10 mouse cellular contexts compared by ENCODE assay signal in the genomic region with DNA sequence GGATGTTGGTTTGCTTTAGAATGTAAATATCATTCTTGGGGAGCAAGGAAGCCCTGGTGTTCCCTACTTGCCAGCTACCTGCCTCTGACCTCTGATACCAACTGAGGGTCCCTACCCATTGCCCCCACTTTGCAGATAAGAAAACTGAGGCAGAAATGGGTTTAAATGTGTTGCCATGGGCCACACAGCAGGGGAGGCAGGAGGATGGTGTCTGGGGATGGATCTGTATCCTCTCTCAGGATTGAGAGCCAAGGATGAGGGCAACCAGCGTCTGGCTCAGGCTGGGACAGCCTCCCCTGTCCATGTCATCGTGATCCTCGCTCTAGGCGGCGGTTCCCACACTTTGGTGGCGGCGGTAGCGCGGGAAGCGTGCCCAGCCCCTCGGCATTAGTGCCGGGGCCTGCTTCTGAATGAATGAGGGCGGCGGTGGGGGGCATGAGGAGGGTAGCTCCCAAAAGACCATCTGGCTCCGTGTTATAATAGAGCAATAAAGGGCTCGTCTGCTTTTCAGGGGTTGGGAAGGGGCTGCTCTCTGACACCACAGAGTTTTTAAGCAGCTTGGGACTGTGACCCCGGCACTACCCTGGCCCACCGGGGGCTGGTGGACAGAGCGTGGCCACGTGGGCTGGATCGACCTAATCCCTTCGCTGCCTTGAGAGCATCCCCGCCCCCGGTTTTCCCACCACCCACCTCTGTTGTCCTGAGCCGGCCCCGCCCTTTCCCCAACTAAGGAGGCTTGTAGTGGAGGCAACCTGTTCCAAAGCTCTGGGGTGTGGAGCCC. TPM values are rescaled to one million over a fixed set of nuclear protein-coding genes. Genes with fewer than 3 reads are reported as not detected.
A peak's percentile ranks its signal among the peaks of the same experiment; 100 is the strongest.
DNase-seq lines count a peak whose midpoint lies in the region; ATAC-seq and TF ChIP-seq lines count a peak whose summit lies in the region.
"Had no signal": no experiment of that assay in that cellular context is flagged by ENCODE, and none has a peak within 500 bp of the region (broad histone marks: within the 10 kb centered on the region; RNA-seq: fewer than 3 reads in every experiment).

No protein-coding gene starts in this region.

- no peaks in the 10 kb centered on the region for H3K36me3 ChIP-seq in hindbrain, embryonic 12.5 days
- no peaks in the 10 kb centered on the region for H3K36me3 ChIP-seq in midbrain, embryonic 15.5 days (replicated peaks)
- H3K36me3 ChIP-seq: embryonic facial prominence, embryonic 15.5 days had no signal

- TF ChIP-seq CTCF in gastrocnemius, adult 2 months (IDR thresholded peaks at IDR 0.05), result no peak

- intact Hi-C loops in gastrocnemius, adult 2 months (cut with DNase I), result no loop called here

- peak; percentile 2 for DNase-seq in adrenal gland, postnatal 14 days
- DNase-seq in adrenal gland, adult 8-10 months, result no peak
- peak; percentile 76 for DNase-seq in embryo, embryonic 9.5 days (ENCODE audit: extremely low spot score)
- DNase-seq in gastrocnemius, adult 2 months, result no peak
- no peak for DNase-seq in layer of hippocampus, postnatal 36 days
- no peak for DNase-seq in gastrocnemius, postnatal 25 days

- H3K27ac ChIP-seq in hindbrain, embryonic 12.5 days, result peak overlapping the region; percentile 57; the same call in 1 of the 2 replicates
- H3K27ac ChIP-seq in midbrain, embryonic 15.5 days, result no peak overlapping the region
- H3K27ac ChIP-seq in gastrocnemius, adult 2 months, result no peak overlapping the region
- H3K27ac ChIP-seq: embryonic facial prominence, embryonic 15.5 days had no signal

- ATAC-seq in hindbrain, embryonic 12.5 days (ENCODE audit: low FRiP score), result peak; percentile 73
- ATAC-seq in midbrain, embryonic 15.5 days (replicated peaks), result peak; percentile 48; the same call in 1 of the 2 replicates
- ATAC-seq: lung, postnatal 0 days had no signal

- no peaks in the 10 kb centered on the region for H3K9me3 ChIP-seq in hindbrain, embryonic 12.5 days (replicated peaks)
- H3K9me3 ChIP-seq in midbrain, embryonic 15.5 days, result no peaks in the 10 kb centered on the region
- H3K9me3 ChIP-seq: embryonic facial prominence, embryonic 15.5 days had no signal

- H3K27me3 ChIP-seq in hindbrain, embryonic 12.5 days, result peaks cover 72% of the 10 kb centered on the region
- H3K27me3 ChIP-seq in midbrain, embryonic 15.5 days (replicated peaks), result no peaks in the 10 kb centered on the region; the same call in 1 of the 2 replicates

- WGBS in hindbrain, embryonic 12.5 days, result 2% methylated on average over 26 of the region's 26 CpGs
- 2% methylated on average over 26 of the region's 26 CpGs for WGBS in midbrain, embryonic 15.5 days

- no peak overlapping the region for H3K4me3 ChIP-seq in hindbrain, embryonic 12.5 days
- no peak overlapping the region for H3K4me3 ChIP-seq in midbrain, embryonic 15.5 days
- no peak overlapping the region for H3K4me3 ChIP-seq in gastrocnemius, adult 2 months
- H3K4me3 ChIP-seq: embryonic facial prominence, embryonic 15.5 days had no signal

- peaks cover 53% of the 10 kb centered on the region for H3K4me1 ChIP-seq in hindbrain, embryonic 12.5 days
- peaks cover 26% of the 10 kb centered on the region for H3K4me1 ChIP-seq in midbrain, embryonic 15.5 days

- no peak overlapping the region for H3K9ac ChIP-seq in hindbrain, embryonic 12.5 days
- H3K9ac ChIP-seq in midbrain, embryonic 15.5 days, result no peak overlapping the region
- H3K9ac ChIP-seq: embryonic facial prominence, embryonic 15.5 days had no signal

- peak overlapping the region; percentile 26 for H3K4me2 ChIP-seq in hindbrain, embryonic 12.5 days (replicated peaks)
- H3K4me2 ChIP-seq in midbrain, embryonic 15.5 days, result peak overlapping the region; percentile 32; the same call in 1 of the 2 replicates
- H3K4me2 ChIP-seq: embryonic facial prominence, embryonic 15.5 days had no signal

RNA-seq across cellular contexts. Expression of a gene that starts 8.1 kb away (rescaled TPM):
- not detected in 2 replicates for total RNA-seq in adrenal gland, postnatal 14 days (2021)
- total RNA-seq in adrenal gland, adult 8-10 months (2022), result not detected
- polyA plus RNA-seq in hindbrain, embryonic 12.5 days (2016; fragmentation: Nextera tagmentation; extraction: Ambion mirVana), result 293 and 329 TPM in 2 replicates
- 116 and 149 TPM in 2 replicates for polyA plus RNA-seq in midbrain, embryonic 15.5 days (2015; fragmentation: Nextera tagmentation; extraction: Ambion mirVana)
- total RNA-seq in gastrocnemius, adult 2 months (2021), result not detected
- total RNA-seq in layer of hippocampus, postnatal 36 days (2021), result 10 to 100 TPM; 17.6 to 28.1 TPM
- not detected for total RNA-seq in gastrocnemius, postnatal 25 days (2021)

RNA-seq across cellular contexts. Expression of a gene that starts 11.3 kb away (rescaled TPM):
- 27.9 and 30.2 TPM in 2 replicates for total RNA-seq in adrenal gland, postnatal 14 days (2021)
- 10 to 100 TPM; 27.8 to 38.1 (median 34.0) TPM for total RNA-seq in adrenal gland, adult 8-10 months (2022)
- 42.5 and 44.5 TPM in 2 replicates for polyA plus RNA-seq in hindbrain, embryonic 12.5 days (2016; fragmentation: Nextera tagmentation; extraction: Ambion mirVana)
- polyA plus RNA-seq in midbrain, embryonic 15.5 days (2015; fragmentation: Nextera tagmentation; extraction: Ambion mirVana), result 44.3 and 44.9 TPM in 2 replicates
- total RNA-seq in gastrocnemius, adult 2 months (2021), result 10 to 100 TPM; 33.8 to 43.6 TPM
- total RNA-seq in layer of hippocampus, postnatal 36 days (2021), result 10 to 100 TPM; 40.6 to 40.8 TPM
- total RNA-seq in gastrocnemius, postnatal 25 days (2021), result 10 to 100 TPM; 31.2 to 34.0 TPM

RNA-seq across cellular contexts. Expression of a gene that starts 24.3 kb away (rescaled TPM):
- 8.3 and 10.6 TPM in 2 replicates for total RNA-seq in adrenal gland, postnatal 14 days (2021)
- total RNA-seq in adrenal gland, adult 8-10 months (2022), result 10 to 100 TPM in 1 of 4 experiments, 1 to 10 TPM in 3; 6.9 to 14.7 (median 8.7) TPM
- polyA plus RNA-seq in hindbrain, embryonic 12.5 days (2016; fragmentation: Nextera tagmentation; extraction: Ambion mirVana), result 0.79 and 0.97 TPM in 2 replicates
- 0.19 and 0.28 TPM in 2 replicates for polyA plus RNA-seq in midbrain, embryonic 15.5 days (2015; fragmentation: Nextera tagmentation; extraction: Ambion mirVana)
- 1 to 10 TPM; 1.1 to 2.5 TPM for total RNA-seq in gastrocnemius, adult 2 months (2021)
- 1 to 10 TPM in 1 of 2 experiments, under 1 TPM in 1; 0.60 to 1.1 TPM for total RNA-seq in layer of hippocampus, postnatal 36 days (2021)
- total RNA-seq in gastrocnemius, postnatal 25 days (2021), result 1 to 10 TPM; 1.8 to 3.0 TPM

RNA-seq across cellular contexts. Expression of a gene that starts 53.7 kb away (rescaled TPM):
- 51.9 and 52.6 TPM in 2 replicates for total RNA-seq in adrenal gland, postnatal 14 days (2021)
- total RNA-seq in adrenal gland, adult 8-10 months (2022), result 100 to 1,000 TPM in 2 of 4 experiments, 10 to 100 TPM in 2; 21.8 to 161 (median 71.6) TPM
- 38.0 and 40.2 TPM in 2 replicates for polyA plus RNA-seq in hindbrain, embryonic 12.5 days (2016; fragmentation: Nextera tagmentation; extraction: Ambion mirVana)
- 56.1 and 62.6 TPM in 2 replicates for polyA plus RNA-seq in midbrain, embryonic 15.5 days (2015; fragmentation: Nextera tagmentation; extraction: Ambion mirVana)
- 100 to 1,000 TPM in 1 of 2 experiments, 10 to 100 TPM in 1; 67.9 to 100 TPM for total RNA-seq in gastrocnemius, adult 2 months (2021)
- total RNA-seq in layer of hippocampus, postnatal 36 days (2021), result 10 to 100 TPM; 40.4 to 45.9 TPM
- total RNA-seq in gastrocnemius, postnatal 25 days (2021), result 10 to 100 TPM; 81.5 to 81.6 TPM

Comparison
In these comparisons a context has a peak if more than half of its experiments do, and no peak if none do; other contexts are left out.
1. DNase-seq: peak in adrenal gland, postnatal 14 days (single experiment) and embryo, embryonic 9.5 days (single experiment); none in adrenal gland, adult 8-10 months (single experiment), gastrocnemius, adult 2 months (single experiment), layer of hippocampus, postnatal 36 days (0 of 2) and gastrocnemius, postnatal 25 days (single experiment).
2. RNA of a gene that starts 8.1 kb away (total RNA-seq): 17.6 to 28.1 TPM in layer of hippocampus, postnatal 36 days; not detected in gastrocnemius, adult 2 months, not detected in gastrocnemius, postnatal 25 days, not detected in adrenal gland, postnatal 14 days and not detected in adrenal gland, adult 8-10 months; every median in the first group is over 10 times any median in the second.